Mouse (Mus musculus) gonadal fat pad, adult 2 months (tissue): ENCODE measurements around the gene Rnase10. TPM values are rescaled to one million over a fixed set of nuclear protein-coding genes. Genes with fewer than 3 reads are reported as not detected.

Experiments used
- polyA plus RNA-seq: library from polyadenylated mRNA; depleted of rRNA; stranded (reverse); fragments of >200 nt; gene quantifications from 2 replicates; pipeline ENCODE4 v1.2.3, GENCODE M21; 2012; rRNA removed

The Rnase10 gene
- polyA plus RNA-seq, 1 experiment, result 894 TPM

Other genes starting within 250 kb of the Rnase10 start
- gene Ttc5, start 222.2 kb upstream of the Rnase10 start, polyA plus RNA-seq, result 31.9 and 32.5 TPM in 2 replicates
- gene Ccnb1ip1, start 200.0 kb upstream of the Rnase10 start, polyA plus RNA-seq, result 0.07 TPM in 1 of 2 replicates, not detected in the other
- 27.1 and 33.3 TPM in 2 replicates for gene Parp2, start 199.9 kb upstream of the Rnase10 start, polyA plus RNA-seq
- gene Tep1, start 137.2 kb upstream of the Rnase10 start, polyA plus RNA-seq, result 29.1 and 43.4 TPM in 2 replicates
- gene Klhl33, start 110.2 kb upstream of the Rnase10 start, polyA plus RNA-seq, result 2.1 and 2.2 TPM in 2 replicates
- gene Osgep, start 82.9 kb upstream of the Rnase10 start, polyA plus RNA-seq, result 88.0 and 102 TPM in 2 replicates
- 53.7 and 58.3 TPM in 2 replicates for gene Apex1, start 82.8 kb upstream of the Rnase10 start, polyA plus RNA-seq
- 94.6 and 111 TPM in 2 replicates for gene Pip4p1, start 76.9 kb upstream of the Rnase10 start, polyA plus RNA-seq
- 73.0 and 74.1 TPM in 2 replicates for gene Pnp, start 76.7 kb upstream of the Rnase10 start, polyA plus RNA-seq
- 59.5 and 96.5 TPM in 2 replicates for gene Gm49342, start 63.2 kb upstream of the Rnase10 start, polyA plus RNA-seq
- gene Pnp2, start 51.8 kb upstream of the Rnase10 start, polyA plus RNA-seq, result 5.4 and 6.8 TPM in 2 replicates
- 470 and 637 TPM in 2 replicates for gene Rnase9, start 34.1 kb downstream of the Rnase10 start, polyA plus RNA-seq
- 17.1 and 17.8 TPM in 2 replicates for gene Rnase11, start 42.4 kb downstream of the Rnase10 start, polyA plus RNA-seq
- gene Rnase12, start 49.9 kb downstream of the Rnase10 start, polyA plus RNA-seq, result 504 and 632 TPM in 2 replicates
- 0.09 TPM in 1 of 2 replicates, not detected in the other for gene Olfr750, start 66.7 kb downstream of the Rnase10 start, polyA plus RNA-seq
- gene Rnase4, start 83.3 kb downstream of the Rnase10 start, polyA plus RNA-seq, result 151 and 247 TPM in 2 replicates
- 13.6 and 20.6 TPM in 2 replicates for gene Ang, start 83.4 kb downstream of the Rnase10 start, polyA plus RNA-seq
- 172 and 185 TPM in 2 replicates for gene Eddm3b, start 106.7 kb downstream of the Rnase10 start, polyA plus RNA-seq
- gene Rnase6, start 116.2 kb downstream of the Rnase10 start, polyA plus RNA-seq, result 14.7 and 16.5 TPM in 2 replicates
- gene Rnase1, start 139.0 kb downstream of the Rnase10 start, polyA plus RNA-seq, result 5.1 and 7.5 TPM in 2 replicates
- not detected in 2 replicates for gene Rnase2b, start 154.5 kb downstream of the Rnase10 start, polyA plus RNA-seq
- gene Ang2, start 191.4 kb downstream of the Rnase10 start, polyA plus RNA-seq, result not detected in 2 replicates
- gene Ear14, start 195.6 kb downstream of the Rnase10 start, polyA plus RNA-seq, result not detected in 2 replicates
- gene Rnase2a, start 248.4 kb downstream of the Rnase10 start, polyA plus RNA-seq, result 0.28 and 15.0 TPM in 2 replicates